Mouse (Mus musculus) liver, embryonic 14.5 days (tissue): ENCODE measurements at regions not wholly inside any gene's neighbourhood (a gene's known extent, or its start where the extent isn't known, plus 50 kb on each side); places are given as distances from the start of the nearest gene placed in this dataset.

ENCODE experiments used
- ATAC-seq: fragments of 200-750 bp; cut with Nextera tagmentation; 2 replicates; pipeline ENCODE4 v1.8.0; 2017; ENCODE audit warnings: moderate number of reproducible peaks, mild to moderate bottlenecking, moderate library complexity; ENCODE audit not compliant: insufficient read depth
- DNase-seq, 3 experiments: peaks; one replicate each; pipeline ENCODE4 v3.0.0-alpha.2; 2012 to 2013; ENCODE audit warnings: low read depth in 3 of 3, low spot score in 3 of 3
- H3K27ac ChIP-seq: fragments of 300-500 bp; sonication (generic); 2 replicates; pipeline ENCODE4 v1.5.1; 2014; ENCODE audit warnings: moderate library complexity, mild to moderate bottlenecking, control low read depth, inconsistent platforms
- H3K27me3 ChIP-seq: fragments of 300-500 bp; sonication (generic); 2 replicates; pipeline ENCODE4 v1.6.1; 2014; ENCODE audit warnings: mild to moderate bottlenecking, low read length, moderate library complexity; ENCODE audit not compliant: control insufficient read depth, insufficient read depth
- H3K36me3 ChIP-seq: fragments of 300-500 bp; sonication (generic); replicated peaks from 2 replicates; pipeline ENCODE4 v1.6.1; 2014; ENCODE audit warnings: low read depth; ENCODE audit not compliant: control insufficient read depth, insufficient read depth
- H3K4me1 ChIP-seq, 2 experiments: fragments of 200-500 bp in 1 of 2; fragments of 300-500 bp in 1 of 2; sonication (generic) in 1 of 2; replicated peaks; 2 replicates each; pipeline ENCODE4 v1.6.1; 2012 to 2014; ENCODE audit warnings: antibody characterized with exemption in 1 of 2, inconsistent platforms in 1 of 2, low read length in 1 of 2; ENCODE audit not compliant: control insufficient read depth in 2 of 2, insufficient read depth in 2 of 2
- H3K4me2 ChIP-seq: fragments of 300-500 bp; sonication (generic); 2 replicates; pipeline ENCODE4 v1.6.1; 2014; ENCODE audit warnings: low read depth, mild to moderate bottlenecking, control low read depth, moderate library complexity
- H3K4me3 ChIP-seq, 2 experiments: fragments of 200-500 bp in 1 of 2; fragments of 300-500 bp in 1 of 2; sonication (generic) in 1 of 2; 2 replicates each; pipeline ENCODE4 v1.5.1; 2012 to 2014; ENCODE audit warnings: low read depth in 2 of 2, low read length in 2 of 2, mild to moderate bottlenecking in 2 of 2, control low read depth in 1 of 2, inconsistent platforms in 1 of 2, moderate library complexity in 1 of 2; ENCODE audit not compliant: insufficient read depth in 1 of 2
- H3K9ac ChIP-seq: fragments of 300-500 bp; sonication (generic); replicated peaks from 2 replicates; pipeline ENCODE4 v1.6.1; 2014; ENCODE audit warnings: mild to moderate bottlenecking, control low read depth, moderate library complexity
- H3K9me3 ChIP-seq: fragments of 300-500 bp; sonication (generic); 2 replicates; pipeline ENCODE4 v1.6.1; 2016; ENCODE audit warnings: low read length, mixed read lengths; ENCODE audit not compliant: control insufficient read depth
- CTCF ChIP-seq: IDR thresholded peaks from 2 replicates; pipeline ENCODE4 v1.5.1; 2016; ENCODE audit warnings: antibody characterized with exemption, low read depth, control low read depth
- EP300 ChIP-seq: IDR thresholded peaks from 2 replicates; pipeline ENCODE4 v1.6.1; 2016; ENCODE audit warnings: antibody characterized with exemption, low read depth
- WGBS: fragments of 180-500 bp; shearing (Covaris S2); extraction: QIAGEN DNeasy Blood & Tissue Kit; methylation state at CpG from one replicate; pipeline ENCODE4 v1.1.7; 2014; ENCODE audit not compliant: insufficient replicate concordance; 5-methylcytosine and 5-hydroxymethylcytosine counted together

DNA sequence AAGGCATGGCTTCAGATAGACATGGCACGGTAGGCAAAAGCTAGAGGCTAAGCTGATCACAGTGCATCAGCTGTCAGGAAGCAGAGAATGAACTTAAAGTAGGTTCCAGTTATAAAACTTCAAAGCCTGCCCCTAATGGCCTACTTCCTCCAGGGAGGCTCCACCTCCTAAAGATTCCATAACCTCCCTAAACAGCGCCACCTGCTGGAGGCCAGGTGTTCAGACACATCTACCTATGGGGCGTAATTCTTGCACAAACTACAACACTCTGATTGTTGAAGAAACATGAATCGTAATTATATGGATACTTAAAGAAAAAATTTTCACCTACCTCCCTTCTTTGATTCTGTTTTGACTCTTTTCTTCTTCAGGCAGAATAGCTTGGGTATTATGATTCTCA, 277.0 kb upstream of the Tmem132c start:
- H3K36me3 ChIP-seq, result no peaks in the 10 kb centered on the region
- H3K9ac ChIP-seq, result no peak overlapping the region
- H3K27me3 ChIP-seq, result no peaks in the 10 kb centered on the region
- no peaks in the 10 kb centered on the region; the same call in 1 of the 2 replicates for H3K9me3 ChIP-seq
- WGBS, result 62% methylated on average over 4 of the region's 4 CpGs
- no peak overlapping the region for H3K4me2 ChIP-seq
- H3K4me1 ChIP-seq, result no peaks in the 10 kb centered on the region
- H3K4me3 ChIP-seq, result no peak overlapping the region
- no peak for ATAC-seq
- H3K27ac ChIP-seq, result no peak overlapping the region
- TF ChIP-seq EP300 (no peak), CTCF (peak; percentile 34; the same call in 1 of the 2 replicates)
- no peak for DNase-seq

DNA sequence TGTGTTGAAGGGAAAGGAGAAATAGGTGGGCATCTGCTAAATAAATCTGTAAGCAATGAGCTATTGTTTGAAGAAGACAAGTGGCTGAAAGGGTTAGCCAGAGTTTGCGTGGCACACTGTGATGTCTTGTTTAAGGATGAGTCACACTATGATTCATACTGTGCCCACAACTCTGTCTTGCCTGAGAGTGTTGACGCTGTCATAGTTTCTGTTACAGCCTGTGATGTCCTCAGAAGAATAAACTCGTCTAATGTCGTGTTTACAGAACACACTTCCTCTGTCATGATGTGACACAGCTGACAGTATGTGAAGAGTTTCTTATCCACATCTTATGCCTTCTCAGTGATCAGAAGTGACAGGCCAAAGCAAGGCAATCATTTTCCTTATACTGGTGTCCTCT, 274.5 kb upstream of the Tmem132c start:
- H3K4me1 ChIP-seq, result no peaks in the 10 kb centered on the region
- H3K4me3 ChIP-seq, result no peak overlapping the region
- H3K9me3 ChIP-seq, result no peaks in the 10 kb centered on the region; the same call in 1 of the 2 replicates
- no peaks in the 10 kb centered on the region for H3K27me3 ChIP-seq
- TF ChIP-seq CTCF (no peak), EP300 (no peak)
- WGBS, result 53% methylated on average over 4 of the region's 4 CpGs
- ATAC-seq (no peak), DNase-seq (no peak)
- no peak overlapping the region for H3K27ac ChIP-seq
- no peak overlapping the region for H3K4me2 ChIP-seq
- H3K36me3 ChIP-seq, result no peaks in the 10 kb centered on the region
- no peak overlapping the region for H3K9ac ChIP-seq

DNA sequence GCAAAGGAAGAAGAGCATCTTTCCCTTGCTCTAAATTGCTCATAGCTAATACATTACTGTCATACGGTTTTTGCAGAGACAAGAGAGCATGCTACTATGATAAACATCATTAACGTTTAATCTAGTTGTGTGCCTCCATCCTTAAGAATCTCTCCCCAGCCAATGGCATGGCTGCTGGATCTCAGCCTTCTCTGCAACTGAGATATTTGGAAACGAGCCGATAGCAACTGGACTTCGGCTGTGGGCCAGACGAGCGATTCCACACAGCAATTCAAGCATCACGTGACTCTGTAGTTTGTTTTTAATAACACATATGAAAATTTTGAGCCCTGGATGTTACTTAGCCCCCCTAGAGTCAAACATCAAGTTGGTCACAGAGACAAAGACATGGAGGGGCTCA, 272.2 kb upstream of the Tmem132c start:
- 66% methylated on average over 8 of the region's 8 CpGs for WGBS
- Histone ChIP-seq H3K36me3 (no peaks in the 10 kb centered on the region), H3K4me2 (no peak overlapping the region), H3K9ac (no peak overlapping the region), H3K4me3 (no peak overlapping the region), H3K9me3 (no peaks in the 10 kb centered on the region; the same call in 1 of the 2 replicates), H3K27me3 (no peaks in the 10 kb centered on the region), H3K27ac (no peak overlapping the region), H3K4me1 (no peaks in the 10 kb centered on the region)
- DNase-seq, result no peak
- TF ChIP-seq CTCF (no peak), EP300 (no peak)
- no peak for ATAC-seq

GRCm38 (mm10) chr5:126971284-126971683, 270.3 kb upstream of the Tmem132c start:
- ATAC-seq (no peak), DNase-seq (no peak)
- H3K9me3 ChIP-seq, result no peaks in the 10 kb centered on the region
- no peaks in the 10 kb centered on the region for H3K36me3 ChIP-seq
- no peak overlapping the region for H3K4me3 ChIP-seq
- no peak overlapping the region for H3K27ac ChIP-seq
- no peak overlapping the region for H3K9ac ChIP-seq
- no peaks in the 10 kb centered on the region for H3K27me3 ChIP-seq
- no peaks in the 10 kb centered on the region for H3K4me1 ChIP-seq
- whole genome bisulfite sequencing, result 37% methylated on average over 2 of the region's 2 CpGs
- no peak overlapping the region for H3K4me2 ChIP-seq
- no peak for TF ChIP-seq CTCF
- TF ChIP-seq EP300, result no peak

DNA sequence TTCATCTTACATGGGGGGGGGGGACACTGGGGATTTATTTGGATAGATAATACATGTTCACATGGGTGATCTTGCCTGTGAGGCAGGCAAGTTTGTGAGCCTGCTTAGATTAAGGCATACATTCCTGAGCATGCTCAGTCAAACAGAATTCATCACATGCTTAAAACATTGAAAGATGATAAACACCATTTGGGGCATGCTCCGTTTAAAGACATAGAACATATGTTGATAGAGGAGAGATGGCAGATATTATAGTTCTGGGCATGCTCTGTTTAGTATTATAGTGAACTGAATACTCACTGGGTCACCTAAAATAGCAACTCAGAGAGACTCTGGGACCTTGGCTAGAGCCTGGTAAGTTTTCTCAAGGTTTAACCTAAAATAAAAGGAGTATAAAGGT, 269.6 kb upstream of the Tmem132c start:
- no peak for TF ChIP-seq EP300
- no peak for TF ChIP-seq CTCF
- Histone ChIP-seq H3K27me3 (no peaks in the 10 kb centered on the region), H3K9me3 (no peaks in the 10 kb centered on the region), H3K4me1 (no peaks in the 10 kb centered on the region), H3K36me3 (no peaks in the 10 kb centered on the region), H3K4me3 (no peak overlapping the region), H3K27ac (no peak overlapping the region), H3K4me2 (no peak overlapping the region), H3K9ac (no peak overlapping the region)
- DNase-seq (no peak), ATAC-seq (no peak)
- WGBS, result 50% methylated on average over 1 of the region's 1 CpGs
